Mouse (Mus musculus): Measurements from ENCODE around the gene Plekhh2. TPM values are rescaled to one million over a fixed set of nuclear protein-coding genes. Genes with fewer than 3 reads are reported as not detected.

Plekhh2 gene
- polyA plus RNA-seq, 1 experiment from 2014 or later: 13.9 TPM

DNA sequence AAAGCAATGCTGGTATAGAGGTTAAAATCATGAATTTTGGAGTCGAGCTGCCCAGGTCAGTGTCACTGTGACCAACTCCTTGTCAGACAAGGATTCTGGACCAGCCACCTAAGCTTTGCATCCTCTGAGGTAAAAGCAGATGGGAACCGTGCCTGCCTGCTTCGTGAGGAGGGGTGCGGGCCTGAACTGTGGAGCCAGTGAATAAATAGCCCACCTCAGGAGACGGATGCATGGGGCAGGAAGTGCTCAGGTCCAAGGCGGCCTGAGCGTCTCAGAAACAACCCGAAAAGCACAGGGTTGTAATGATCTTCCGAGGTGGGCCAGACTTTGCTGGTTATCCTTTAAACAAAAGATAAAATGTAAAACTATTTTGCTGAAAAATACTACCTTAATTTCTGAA, 133.4 kb downstream of the Plekhh2 start:
- Histone ChIP-seq H3K4me1 (ENCODE audit: control insufficient read depth, insufficient read depth, low read length) (peaks cover 19% of the 10 kb centered on the region; the same call in 1 of the 2 replicates), H3K27me3 (ENCODE audit: control insufficient read depth, insufficient read depth, low read length) (no peaks in the 10 kb centered on the region), H3K36me3 (ENCODE audit: control insufficient read depth, insufficient read depth, low read length) (no peaks in the 10 kb centered on the region), H3K4me2 (replicated peaks; ENCODE audit: low read depth, low read length) (no peak overlapping the region), H3K27ac (ENCODE audit: low read depth, low read length) (no peak overlapping the region), H3K9ac (ENCODE audit: low read depth, low read length) (no peak overlapping the region), H3K4me3 (ENCODE audit: low read length) (no peak overlapping the region), H3K9me3 (ENCODE audit: control insufficient read depth, low read length) (no peaks in the 10 kb centered on the region)
- no peak for ATAC-seq (ENCODE audit: low FRiP score, low TSS enrichment)
- 38% methylated on average over 9 of the region's 9 CpGs for WGBS

DNA sequence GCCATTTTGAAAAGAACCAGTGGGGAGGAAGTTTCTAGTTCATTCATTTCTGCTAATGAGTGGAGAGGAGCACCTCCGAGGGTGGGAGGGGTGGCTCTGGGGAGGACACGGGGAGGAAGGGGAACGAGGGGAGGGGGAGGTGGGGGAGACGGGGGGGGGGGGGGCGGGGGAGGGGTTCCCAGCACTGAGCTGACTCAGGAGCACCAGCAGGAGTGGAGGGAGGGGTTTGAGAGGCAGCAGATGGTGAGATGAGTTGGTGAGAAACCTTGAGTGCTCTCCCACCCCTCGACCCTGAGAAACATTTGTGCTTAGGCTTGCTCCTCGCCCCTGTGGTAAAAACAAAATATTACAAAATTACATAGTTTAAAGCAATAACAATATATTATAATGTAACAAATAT, 134.2 kb downstream of the Plekhh2 start:
- 19% methylated on average over 5 of the region's 7 CpGs for WGBS
- H3K4me3 ChIP-seq (ENCODE audit: low read length): no peak overlapping the region
- H3K9me3 ChIP-seq (ENCODE audit: control insufficient read depth, low read length): no peaks in the 10 kb centered on the region
- H3K27me3 ChIP-seq (ENCODE audit: control insufficient read depth, insufficient read depth, low read length): no peaks in the 10 kb centered on the region
- H3K4me1 ChIP-seq (ENCODE audit: control insufficient read depth, insufficient read depth, low read length): peaks cover 19% of the 10 kb centered on the region; the same call in 1 of the 2 replicates
- no peak overlapping the region for H3K9ac ChIP-seq (ENCODE audit: low read depth, low read length)
- no peaks in the 10 kb centered on the region for H3K36me3 ChIP-seq (ENCODE audit: control insufficient read depth, insufficient read depth, low read length)
- no peak overlapping the region for H3K27ac ChIP-seq (ENCODE audit: low read depth, low read length)
- H3K4me2 ChIP-seq (replicated peaks; ENCODE audit: low read depth, low read length): no peak overlapping the region
- no peak for ATAC-seq (ENCODE audit: low FRiP score, low TSS enrichment)

DNA sequence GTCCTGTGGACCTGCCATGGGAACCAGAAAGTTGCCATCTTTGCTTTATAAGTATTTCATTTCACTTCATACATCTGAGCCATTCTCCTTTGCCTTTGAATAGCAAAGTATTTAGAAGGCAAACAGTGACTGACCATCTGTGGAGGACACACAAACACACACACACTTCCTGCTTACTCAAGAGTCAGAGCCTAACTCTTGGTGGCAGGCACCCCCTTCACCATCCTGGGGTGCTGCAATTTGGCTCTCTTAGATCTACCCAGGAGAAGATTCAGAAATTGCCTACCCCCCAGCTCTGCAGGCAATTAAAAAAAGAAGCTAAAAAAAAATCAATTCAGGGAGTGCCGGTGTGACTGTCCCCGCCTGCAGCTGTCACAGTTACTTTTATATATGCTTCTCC, 134.8 kb downstream of the Plekhh2 start:
- 53% methylated on average over 2 of the region's 2 CpGs for WGBS
- Histone ChIP-seq H3K9me3 (ENCODE audit: control insufficient read depth, low read length) (no peaks in the 10 kb centered on the region), H3K4me1 (ENCODE audit: control insufficient read depth, insufficient read depth, low read length) (peaks cover 19% of the 10 kb centered on the region; the same call in 1 of the 2 replicates), H3K4me3 (ENCODE audit: low read length) (no peak overlapping the region), H3K4me2 (replicated peaks; ENCODE audit: low read depth, low read length) (no peak overlapping the region), H3K9ac (ENCODE audit: low read depth, low read length) (no peak overlapping the region), H3K27ac (ENCODE audit: low read depth, low read length) (no peak overlapping the region), H3K36me3 (ENCODE audit: control insufficient read depth, insufficient read depth, low read length) (no peaks in the 10 kb centered on the region), H3K27me3 (ENCODE audit: control insufficient read depth, insufficient read depth, low read length) (no peaks in the 10 kb centered on the region)
- ATAC-seq (ENCODE audit: low FRiP score, low TSS enrichment): no peak

DNA sequence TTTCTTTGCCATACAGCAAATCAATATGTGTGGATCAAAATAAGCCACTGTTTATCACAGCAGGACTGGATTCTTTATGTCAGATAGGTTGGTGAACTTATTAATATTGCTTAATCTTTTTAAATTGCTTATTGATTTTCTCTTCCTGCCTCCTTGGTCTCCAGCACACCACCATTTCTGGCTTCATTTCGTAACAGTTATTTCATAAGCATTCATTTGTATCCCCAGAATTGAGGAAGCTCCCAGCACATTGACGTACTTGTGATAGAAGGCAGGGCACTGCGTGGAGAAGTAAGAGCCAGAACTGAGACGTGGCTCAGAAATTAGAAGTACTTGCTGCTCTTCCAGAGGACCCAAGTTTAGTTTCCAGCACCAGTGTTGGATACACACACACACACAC, 135.9 kb downstream of the Plekhh2 start:
- Histone ChIP-seq H3K4me3 (ENCODE audit: low read length) (no peak overlapping the region), H3K4me2 (replicated peaks; ENCODE audit: low read depth, low read length) (no peak overlapping the region), H3K27ac (ENCODE audit: low read depth, low read length) (no peak overlapping the region), H3K9me3 (ENCODE audit: control insufficient read depth, low read length) (no peaks in the 10 kb centered on the region), H3K36me3 (ENCODE audit: control insufficient read depth, insufficient read depth, low read length) (peaks cover 5% of the 10 kb centered on the region; the same call in 1 of the 2 replicates), H3K4me1 (ENCODE audit: control insufficient read depth, insufficient read depth, low read length) (peaks cover 17% of the 10 kb centered on the region; the same call in 1 of the 2 replicates), H3K27me3 (ENCODE audit: control insufficient read depth, insufficient read depth, low read length) (no peaks in the 10 kb centered on the region), H3K9ac (ENCODE audit: low read depth, low read length) (no peak overlapping the region)
- WGBS: 91% methylated on average over 4 of the region's 4 CpGs
- ATAC-seq (ENCODE audit: low FRiP score, low TSS enrichment): no peak

DNA sequence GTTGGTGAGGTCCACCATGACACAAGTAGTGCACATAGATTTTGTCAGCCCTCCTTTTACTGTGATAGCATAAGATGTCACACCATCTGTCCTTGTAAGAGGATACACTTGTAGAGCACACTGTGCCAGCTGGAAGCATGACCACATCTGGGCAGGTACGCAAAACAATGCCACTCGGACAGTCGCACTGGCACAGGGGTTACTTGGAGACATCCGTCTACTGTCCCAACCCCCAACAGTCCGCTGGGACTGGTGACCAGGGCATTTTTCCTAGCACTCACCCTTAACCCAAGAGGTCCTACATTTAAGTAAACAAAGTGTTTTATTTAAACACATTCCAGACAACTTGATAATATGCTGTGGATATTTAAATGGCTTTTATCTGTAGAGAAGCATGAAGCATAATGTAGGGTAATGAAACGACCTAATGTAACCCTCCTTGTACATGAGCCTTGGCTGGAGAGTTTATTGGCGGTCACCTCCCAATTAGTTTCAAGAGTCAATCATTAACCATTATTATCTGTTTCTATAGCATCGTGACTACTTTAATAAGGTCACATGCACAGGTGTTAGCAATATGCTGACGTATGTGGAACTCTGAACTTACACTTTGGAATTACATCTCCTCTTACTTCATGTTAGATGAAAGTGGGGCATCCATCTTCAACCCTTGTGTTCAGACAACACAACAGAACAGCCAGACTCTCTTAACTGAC, 138.8 kb downstream of the Plekhh2 start:
- ATAC-seq (ENCODE audit: low FRiP score, low TSS enrichment): no peak
- Histone ChIP-seq H3K27me3 (ENCODE audit: control insufficient read depth, insufficient read depth, low read length) (no peaks in the 10 kb centered on the region), H3K4me3 (ENCODE audit: low read length) (no peak overlapping the region), H3K36me3 (ENCODE audit: control insufficient read depth, insufficient read depth, low read length) (peaks cover 5% of the 10 kb centered on the region; the same call in 1 of the 2 replicates), H3K4me1 (ENCODE audit: control insufficient read depth, insufficient read depth, low read length) (peaks cover 9% of the 10 kb centered on the region; the same call in 1 of the 2 replicates), H3K9me3 (ENCODE audit: control insufficient read depth, low read length) (no peaks in the 10 kb centered on the region), H3K27ac (ENCODE audit: low read depth, low read length) (no peak overlapping the region), H3K9ac (ENCODE audit: low read depth, low read length) (no peak overlapping the region), H3K4me2 (replicated peaks; ENCODE audit: low read depth, low read length) (no peak overlapping the region)
- WGBS: 90% methylated on average over 9 of the region's 9 CpGs

DNA sequence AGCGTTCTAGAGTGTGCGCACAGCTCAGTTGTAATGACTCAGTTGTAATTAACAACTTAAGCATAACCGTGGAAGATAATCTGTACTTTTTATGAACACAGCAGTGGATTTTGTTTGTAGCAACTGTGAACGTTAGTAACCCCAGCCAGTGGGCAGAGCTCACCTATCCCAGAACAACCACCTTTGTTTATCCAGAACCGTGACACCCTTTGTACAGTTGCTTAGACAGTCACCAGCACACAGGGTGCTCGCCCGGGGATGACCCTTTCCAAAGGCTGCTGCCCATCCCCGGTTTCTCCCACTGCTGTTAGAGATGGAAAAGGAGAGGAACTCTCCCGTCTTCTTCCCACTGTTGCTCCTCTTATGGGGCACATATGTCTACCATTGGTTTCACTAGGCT, 141.8 kb downstream of the Plekhh2 start:
- 91% methylated on average over 9 of the region's 9 CpGs for WGBS
- H3K9ac ChIP-seq (ENCODE audit: low read depth, low read length): no peak overlapping the region
- no peak overlapping the region for H3K4me2 ChIP-seq (replicated peaks; ENCODE audit: low read depth, low read length)
- H3K4me1 ChIP-seq (ENCODE audit: control insufficient read depth, insufficient read depth, low read length): no peaks in the 10 kb centered on the region
- no peaks in the 10 kb centered on the region for H3K9me3 ChIP-seq (ENCODE audit: control insufficient read depth, low read length)
- peaks cover 5% of the 10 kb centered on the region; the same call in 1 of the 2 replicates for H3K36me3 ChIP-seq (ENCODE audit: control insufficient read depth, insufficient read depth, low read length)
- ATAC-seq (ENCODE audit: low FRiP score, low TSS enrichment): no peak
- no peak overlapping the region for H3K27ac ChIP-seq (ENCODE audit: low read depth, low read length)
- H3K27me3 ChIP-seq (ENCODE audit: control insufficient read depth, insufficient read depth, low read length): no peaks in the 10 kb centered on the region
- H3K4me3 ChIP-seq (ENCODE audit: low read length): no peak overlapping the region

DNA sequence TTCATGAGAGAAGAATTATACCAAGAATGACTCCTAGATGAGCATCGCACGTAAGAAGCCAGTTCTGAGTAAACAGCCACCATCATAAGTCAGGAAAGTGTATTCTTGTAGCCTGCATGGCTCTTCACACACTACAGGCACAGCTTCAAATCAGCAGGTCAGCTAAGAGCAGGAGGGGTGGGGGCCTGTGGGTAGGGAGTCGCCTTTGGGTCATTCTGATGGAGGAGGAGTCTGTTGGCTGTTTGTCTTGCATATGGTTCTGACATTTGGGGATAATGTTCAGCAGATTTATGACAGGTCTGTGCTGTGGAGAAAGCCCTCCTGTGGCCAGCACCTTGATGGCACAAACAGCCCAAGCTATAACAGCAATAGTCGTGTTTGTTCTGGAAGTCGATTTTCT, 144.5 kb downstream of the Plekhh2 start:
- Histone ChIP-seq H3K9me3 (ENCODE audit: control insufficient read depth, low read length) (no peaks in the 10 kb centered on the region), H3K4me2 (replicated peaks; ENCODE audit: low read depth, low read length) (no peak overlapping the region), H3K27ac (ENCODE audit: low read depth, low read length) (no peak overlapping the region), H3K9ac (ENCODE audit: low read depth, low read length) (no peak overlapping the region), H3K4me1 (ENCODE audit: control insufficient read depth, insufficient read depth, low read length) (no peaks in the 10 kb centered on the region), H3K27me3 (ENCODE audit: control insufficient read depth, insufficient read depth, low read length) (no peaks in the 10 kb centered on the region), H3K36me3 (ENCODE audit: control insufficient read depth, insufficient read depth, low read length) (peaks cover 5% of the 10 kb centered on the region; the same call in 1 of the 2 replicates), H3K4me3 (ENCODE audit: low read length) (no peak overlapping the region)
- 39% methylated on average over 5 of the region's 5 CpGs for WGBS
- no peak for ATAC-seq (ENCODE audit: low FRiP score, low TSS enrichment)

DNA sequence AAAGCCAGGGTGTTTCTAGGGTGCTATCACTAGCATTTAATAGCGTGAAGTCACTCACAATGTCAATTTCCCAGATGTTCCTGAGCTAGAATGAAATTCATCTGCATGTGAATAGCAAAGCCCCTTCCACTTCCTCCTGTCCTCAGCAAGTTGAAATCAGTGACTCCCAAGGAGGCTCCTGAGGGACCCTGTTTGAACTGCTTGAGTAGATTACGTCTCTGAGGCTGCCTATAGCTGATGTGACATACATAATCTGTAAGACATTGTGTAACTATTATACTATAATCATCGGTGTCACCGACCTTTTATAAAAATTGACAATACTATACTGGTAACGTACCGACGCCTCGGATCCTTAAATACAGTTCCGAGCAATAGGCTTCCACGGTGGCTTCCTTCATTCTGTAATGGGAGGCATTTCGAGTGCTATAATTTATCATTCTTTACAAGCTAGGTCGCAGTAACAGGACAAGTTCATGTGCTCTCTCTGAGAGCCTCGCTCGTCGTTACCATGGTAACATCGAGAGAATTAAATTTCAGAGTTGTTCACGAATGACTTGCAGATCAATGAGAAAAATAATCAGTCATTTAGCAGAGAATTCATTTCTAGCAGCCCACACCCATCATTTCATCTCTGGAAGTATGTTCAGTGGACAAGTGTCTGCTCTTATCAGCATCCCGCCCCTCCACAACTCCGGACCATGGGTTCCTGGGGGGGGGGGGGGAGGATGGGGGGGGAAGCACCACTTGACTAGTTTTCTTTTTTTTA, 145.1 kb downstream of the Plekhh2 start:
- Histone ChIP-seq H3K9ac (ENCODE audit: low read depth, low read length) (no peak overlapping the region), H3K4me2 (replicated peaks; ENCODE audit: low read depth, low read length) (no peak overlapping the region), H3K4me1 (ENCODE audit: control insufficient read depth, insufficient read depth, low read length) (no peaks in the 10 kb centered on the region), H3K9me3 (ENCODE audit: control insufficient read depth, low read length) (no peaks in the 10 kb centered on the region), H3K4me3 (ENCODE audit: low read length) (no peak overlapping the region), H3K36me3 (ENCODE audit: control insufficient read depth, insufficient read depth, low read length) (peaks cover 5% of the 10 kb centered on the region; the same call in 1 of the 2 replicates), H3K27ac (ENCODE audit: low read depth, low read length) (no peak overlapping the region), H3K27me3 (ENCODE audit: control insufficient read depth, insufficient read depth, low read length) (no peaks in the 10 kb centered on the region)
- 33% methylated on average over 19 of the region's 19 CpGs for WGBS
- 0 out of 2 replicates have a peak, but pooled peaks have one; percentile 14 for ATAC-seq (ENCODE audit: low FRiP score, low TSS enrichment)

DNA sequence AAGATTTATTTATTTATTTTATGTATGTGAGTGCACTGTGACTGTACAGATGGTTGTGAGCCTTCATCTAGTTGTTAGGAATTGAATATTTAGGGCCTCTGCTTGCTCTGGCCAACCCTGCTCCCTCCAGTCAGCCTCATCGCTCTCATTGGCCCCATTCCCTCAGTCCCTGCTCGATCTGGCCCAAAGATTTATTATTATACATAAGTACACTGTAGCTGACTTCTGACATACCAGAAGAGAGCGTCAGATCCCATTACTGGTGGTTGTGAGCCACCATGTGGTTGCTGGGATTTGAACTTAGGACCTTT, 145.7 kb downstream of the Plekhh2 start:
- no peaks in the 10 kb centered on the region for H3K27me3 ChIP-seq (ENCODE audit: control insufficient read depth, insufficient read depth, low read length)
- no peak overlapping the region for H3K4me3 ChIP-seq (ENCODE audit: low read length)
- no peaks in the 10 kb centered on the region for H3K4me1 ChIP-seq (ENCODE audit: control insufficient read depth, insufficient read depth, low read length)
- no peaks in the 10 kb centered on the region for H3K9me3 ChIP-seq (ENCODE audit: control insufficient read depth, low read length)
- ATAC-seq (ENCODE audit: low FRiP score, low TSS enrichment): peak; percentile 54; the same call in 1 of the 2 replicates
- H3K9ac ChIP-seq (ENCODE audit: low read depth, low read length): no peak overlapping the region
- H3K36me3 ChIP-seq (ENCODE audit: control insufficient read depth, insufficient read depth, low read length): 0 out of 2 replicates have a peak, but pooled peaks cover under 1% of the 10 kb centered on the region
- H3K4me2 ChIP-seq (replicated peaks; ENCODE audit: low read depth, low read length): no peak overlapping the region
- WGBS: 39% methylated on average over 3 of the region's 3 CpGs
- H3K27ac ChIP-seq (ENCODE audit: low read depth, low read length): no peak overlapping the region
